Mouse (Mus musculus) urinary bladder, postnatal 4 days (tissue): Measurements from ENCODE around the gene Rfc4.
"Not testable (repeated sequence)": the region's sequence is repeated elsewhere in the genome, so short reads cannot be mapped to it uniquely, and the experiment has no call there.

Source experiments
- DNase-seq, 2 experiments: peaks; one replicate each; pipeline ENCODE4 v3.0.0; 2021 to 2022; ENCODE audit warnings: low spot score in 2 of 2

The Rfc4 gene

GRCm38 (mm10) chr16:23102340-23103037 is 25.0 kb downstream of the Rfc4 start:
- no peak for DNase-seq

GRCm38 (mm10) chr16:23100613-23101012 is 26.9 kb downstream of the Rfc4 start:
- DNase-seq = no peak

- DNase-seq = no peak
These were observed 27.4 kb downstream of the Rfc4 start for GRCm38 (mm10) chr16:23100099-23100575.

- DNase-seq = no peak
These were observed 27.9 kb downstream of the Rfc4 start for GRCm38 (mm10) chr16:23099632-23100031.

- not testable (repeated sequence) for DNase-seq
These were observed 29.5 kb downstream of the Rfc4 start for GRCm38 (mm10) chr16:23098105-23098452.

GRCm38 (mm10) chr16:23097290-23098104 is 30.0 kb downstream of the Rfc4 start:
- not testable (repeated sequence) for DNase-seq

- DNase-seq = not testable (repeated sequence)
These were observed 30.7 kb downstream of the Rfc4 start for GRCm38 (mm10) chr16:23096886-23097285.

GRCm38 (mm10) chr16:23095581-23095980 is 32.0 kb downstream of the Rfc4 start:
- not testable (repeated sequence) for DNase-seq

GRCm38 (mm10) chr16:23094136-23094535 is 33.4 kb downstream of the Rfc4 start:
- DNase-seq = no peak

GRCm38 (mm10) chr16:23093321-23093953 is 34.1 kb downstream of the Rfc4 start:
- DNase-seq = no peak

- not testable (repeated sequence) for DNase-seq
These were observed 36.2 kb downstream of the Rfc4 start for GRCm38 (mm10) chr16:23091345-23091744.

- DNase-seq = not testable (repeated sequence)
These were observed 39.0 kb downstream of the Rfc4 start for GRCm38 (mm10) chr16:23088491-23088890.

GRCm38 (mm10) chr16:23087712-23088111 is 39.8 kb downstream of the Rfc4 start:
- not testable (repeated sequence) for DNase-seq

GRCm38 (mm10) chr16:23087159-23087558 is 40.4 kb downstream of the Rfc4 start:
- DNase-seq = not testable (repeated sequence)

GRCm38 (mm10) chr16:23077516-23077915 is 50.0 kb downstream of the Rfc4 start:
- not testable (repeated sequence) for DNase-seq
